Mouse (Mus musculus): ENCODE results near the gene Tbc1d10a. TPM values are rescaled to one million over a fixed set of nuclear protein-coding genes. Genes with fewer than 3 reads are reported as not detected.

The Tbc1d10a gene
- polyA plus RNA-seq, 1 experiment from 2014 or later = 22.1 TPM

- Histone ChIP-seq H3K4me3 (ENCODE audit: low read depth, low read length) (no peak overlapping the region), H3K9me3 (ENCODE audit: control insufficient read depth, low read length) (no peaks in the 10 kb centered on the region), H3K27ac (ENCODE audit: low read depth, low read length) (no peak overlapping the region), H3K9ac (ENCODE audit: low read length) (no peak overlapping the region), H3K4me1 (ENCODE audit: control insufficient read depth, insufficient read depth, low read length) (no peaks in the 10 kb centered on the region), H3K4me2 (ENCODE audit: low read depth) (no peak overlapping the region), H3K27me3 (ENCODE audit: control insufficient read depth, insufficient read depth, low read length) (peaks cover 6% of the 10 kb centered on the region), H3K36me3 (ENCODE audit: control insufficient read depth, insufficient read depth, low read length) (no peaks in the 10 kb centered on the region)
- ATAC-seq (ENCODE audit: insufficient read depth, low FRiP score, low TSS enrichment) = no peak
- WGBS = 69% methylated on average over 14 of the region's 14 CpGs
- no peak for DNase-seq (ENCODE audit: low spot score)
Observed at GRCm38 (mm10) chr11:4260463-4261187, 74.0 kb downstream of the Tbc1d10a start.

GRCm38 (mm10) chr11:4261188-4261494 is 74.6 kb downstream of the Tbc1d10a start:
- H3K27me3 ChIP-seq (ENCODE audit: control insufficient read depth, insufficient read depth, low read length) = peaks cover 11% of the 10 kb centered on the region
- no peaks in the 10 kb centered on the region for H3K4me1 ChIP-seq (ENCODE audit: control insufficient read depth, insufficient read depth, low read length)
- 49% methylated on average over 7 of the region's 7 CpGs for WGBS
- ATAC-seq (ENCODE audit: insufficient read depth, low FRiP score, low TSS enrichment) (no peak), DNase-seq (ENCODE audit: low spot score) (peak; percentile 63)
- H3K36me3 ChIP-seq (ENCODE audit: control insufficient read depth, insufficient read depth, low read length) = no peaks in the 10 kb centered on the region
- no peak overlapping the region for H3K9ac ChIP-seq (ENCODE audit: low read length)
- H3K4me3 ChIP-seq (ENCODE audit: low read depth, low read length) = no peak overlapping the region
- no peak overlapping the region for H3K4me2 ChIP-seq (ENCODE audit: low read depth)
- H3K9me3 ChIP-seq (ENCODE audit: control insufficient read depth, low read length) = no peaks in the 10 kb centered on the region
- H3K27ac ChIP-seq (ENCODE audit: low read depth, low read length) = no peak overlapping the region

GRCm38 (mm10) chr11:4261969-4262368 is 75.4 kb downstream of the Tbc1d10a start:
- ATAC-seq (ENCODE audit: insufficient read depth, low FRiP score, low TSS enrichment) = no peak
- no peaks in the 10 kb centered on the region for H3K9me3 ChIP-seq (ENCODE audit: control insufficient read depth, low read length)
- no peak overlapping the region for H3K4me3 ChIP-seq (ENCODE audit: low read depth, low read length)
- H3K4me2 ChIP-seq (ENCODE audit: low read depth) = no peak overlapping the region
- 0 out of 2 replicates have a peak, but pooled peaks cover under 1% of the 10 kb centered on the region for H3K4me1 ChIP-seq (ENCODE audit: control insufficient read depth, insufficient read depth, low read length)
- peaks cover 17% of the 10 kb centered on the region for H3K27me3 ChIP-seq (ENCODE audit: control insufficient read depth, insufficient read depth, low read length)
- peak; percentile 33 for DNase-seq (ENCODE audit: low spot score)
- no peaks in the 10 kb centered on the region for H3K36me3 ChIP-seq (ENCODE audit: control insufficient read depth, insufficient read depth, low read length)
- WGBS = 48% methylated on average over 5 of the region's 5 CpGs
- no peak overlapping the region for H3K27ac ChIP-seq (ENCODE audit: low read depth, low read length)
- no peak overlapping the region for H3K9ac ChIP-seq (ENCODE audit: low read length)

- Histone ChIP-seq H3K27ac (ENCODE audit: low read depth, low read length) (no peak overlapping the region), H3K27me3 (ENCODE audit: control insufficient read depth, insufficient read depth, low read length) (peaks cover 26% of the 10 kb centered on the region), H3K4me2 (ENCODE audit: low read depth) (no peak overlapping the region), H3K9me3 (ENCODE audit: control insufficient read depth, low read length) (no peaks in the 10 kb centered on the region), H3K36me3 (ENCODE audit: control insufficient read depth, insufficient read depth, low read length) (no peaks in the 10 kb centered on the region), H3K4me3 (ENCODE audit: low read depth, low read length) (no peak overlapping the region), H3K9ac (ENCODE audit: low read length) (no peak overlapping the region), H3K4me1 (ENCODE audit: control insufficient read depth, insufficient read depth, low read length) (0 out of 2 replicates have a peak, but pooled peaks cover 3% of the 10 kb centered on the region)
- no peak for ATAC-seq (ENCODE audit: insufficient read depth, low FRiP score, low TSS enrichment)
- 22% methylated on average over 5 of the region's 7 CpGs for WGBS
- no peak for DNase-seq (ENCODE audit: low spot score)
Observed at GRCm38 (mm10) chr11:4262847-4263246, 76.3 kb downstream of the Tbc1d10a start.

- ATAC-seq (ENCODE audit: insufficient read depth, low FRiP score, low TSS enrichment) (no peak), DNase-seq (ENCODE audit: low spot score) (no peak)
- no peak overlapping the region for H3K27ac ChIP-seq (ENCODE audit: low read depth, low read length)
- no peaks in the 10 kb centered on the region for H3K36me3 ChIP-seq (ENCODE audit: control insufficient read depth, insufficient read depth, low read length)
- peaks cover 30% of the 10 kb centered on the region for H3K27me3 ChIP-seq (ENCODE audit: control insufficient read depth, insufficient read depth, low read length)
- no peaks in the 10 kb centered on the region; the same call in 1 of the 2 replicates for H3K9me3 ChIP-seq (ENCODE audit: control insufficient read depth, low read length)
- H3K4me2 ChIP-seq (ENCODE audit: low read depth) = no peak overlapping the region
- H3K4me1 ChIP-seq (ENCODE audit: control insufficient read depth, insufficient read depth, low read length) = 0 out of 2 replicates have a peak, but pooled peaks cover 3% of the 10 kb centered on the region
- H3K4me3 ChIP-seq (ENCODE audit: low read depth, low read length) = no peak overlapping the region
- H3K9ac ChIP-seq (ENCODE audit: low read length) = no peak overlapping the region
- 41% methylated on average over 1 of the region's 1 CpGs for WGBS
Observed at GRCm38 (mm10) chr11:4263296-4263695, 76.7 kb downstream of the Tbc1d10a start.

- H3K4me2 ChIP-seq (ENCODE audit: low read depth) = no peak overlapping the region
- WGBS = 64% methylated on average over 7 of the region's 7 CpGs
- ATAC-seq (ENCODE audit: insufficient read depth, low FRiP score, low TSS enrichment) (no peak), DNase-seq (ENCODE audit: low spot score) (no peak)
- H3K27ac ChIP-seq (ENCODE audit: low read depth, low read length) = no peak overlapping the region
- H3K4me3 ChIP-seq (ENCODE audit: low read depth, low read length) = no peak overlapping the region
- H3K4me1 ChIP-seq (ENCODE audit: control insufficient read depth, insufficient read depth, low read length) = 0 out of 2 replicates have a peak, but pooled peaks cover 3% of the 10 kb centered on the region
- H3K36me3 ChIP-seq (ENCODE audit: control insufficient read depth, insufficient read depth, low read length) = no peaks in the 10 kb centered on the region
- H3K27me3 ChIP-seq (ENCODE audit: control insufficient read depth, insufficient read depth, low read length) = peaks cover 30% of the 10 kb centered on the region
- H3K9me3 ChIP-seq (ENCODE audit: control insufficient read depth, low read length) = no peaks in the 10 kb centered on the region; the same call in 1 of the 2 replicates
- no peak overlapping the region for H3K9ac ChIP-seq (ENCODE audit: low read length)
Observed at GRCm38 (mm10) chr11:4264066-4264465, 77.5 kb downstream of the Tbc1d10a start.

Small RNA genes within 50 kb of the gene (microRNA-seq; reads per million reads assigned to microRNA genes)
- 5.2 reads per million, percentile 13 among the genes with 10 or more reads in this experiment for gene Mir3060

Other genes with a start within 250 kb of the Tbc1d10a start
- 75.2 and 75.8 TPM in 2 replicates for gene Pes1, start 222.8 kb upstream of the Tbc1d10a start, polyA plus RNA-seq (2014; fragmentation: Nextera tagmentation; extraction: Ambion mirVana)
- gene 4930556J24Rik, start 210.0 kb upstream of the Tbc1d10a start, polyA plus RNA-seq (2014; fragmentation: Nextera tagmentation; extraction: Ambion mirVana) = 0.20 TPM in 1 of 2 replicates, not detected in the other
- gene Gal3st1, start 203.2 kb upstream of the Tbc1d10a start, polyA plus RNA-seq (2014; fragmentation: Nextera tagmentation; extraction: Ambion mirVana) = 1.0 and 1.2 TPM in 2 replicates
- not detected in 2 replicates for gene Sec14l4, start 155.3 kb upstream of the Tbc1d10a start, polyA plus RNA-seq (2014; fragmentation: Nextera tagmentation; extraction: Ambion mirVana)
- gene Sec14l3, start 121.9 kb upstream of the Tbc1d10a start, polyA plus RNA-seq (2014; fragmentation: Nextera tagmentation; extraction: Ambion mirVana) = not detected in 2 replicates
- 5.9 and 6.7 TPM in 2 replicates for gene Mtfp1, start 91.3 kb upstream of the Tbc1d10a start, polyA plus RNA-seq (2014; fragmentation: Nextera tagmentation; extraction: Ambion mirVana)
- 2.1 and 2.3 TPM in 2 replicates for gene Sec14l2, start 63.4 kb upstream of the Tbc1d10a start, polyA plus RNA-seq (2014; fragmentation: Nextera tagmentation; extraction: Ambion mirVana)
- 29.4 and 29.7 TPM in 2 replicates for gene Rnf215, start 51.6 kb upstream of the Tbc1d10a start, polyA plus RNA-seq (2014; fragmentation: Nextera tagmentation; extraction: Ambion mirVana)
- gene Ccdc157, start 26.5 kb upstream of the Tbc1d10a start, polyA plus RNA-seq (2014; fragmentation: Nextera tagmentation; extraction: Ambion mirVana) = 3.3 and 4.0 TPM in 2 replicates
- gene Sf3a1, start 26.4 kb upstream of the Tbc1d10a start, polyA plus RNA-seq (2014; fragmentation: Nextera tagmentation; extraction: Ambion mirVana) = 88.4 and 91.1 TPM in 2 replicates
- gene Castor1, start 31.4 kb downstream of the Tbc1d10a start, polyA plus RNA-seq (2014; fragmentation: Nextera tagmentation; extraction: Ambion mirVana) = 1.9 and 2.1 TPM in 2 replicates
- not detected in 2 replicates for gene Osm, start 49.6 kb downstream of the Tbc1d10a start, polyA plus RNA-seq (2014; fragmentation: Nextera tagmentation; extraction: Ambion mirVana)
- not detected in 2 replicates for gene Lif, start 70.8 kb downstream of the Tbc1d10a start, polyA plus RNA-seq (2014; fragmentation: Nextera tagmentation; extraction: Ambion mirVana)

Measured in neural tube, embryonic 11.5 days (tissue).